Mouse (Mus musculus): ENCODE measurements around the gene Foxo6.

Foxo6 gene

DNA sequence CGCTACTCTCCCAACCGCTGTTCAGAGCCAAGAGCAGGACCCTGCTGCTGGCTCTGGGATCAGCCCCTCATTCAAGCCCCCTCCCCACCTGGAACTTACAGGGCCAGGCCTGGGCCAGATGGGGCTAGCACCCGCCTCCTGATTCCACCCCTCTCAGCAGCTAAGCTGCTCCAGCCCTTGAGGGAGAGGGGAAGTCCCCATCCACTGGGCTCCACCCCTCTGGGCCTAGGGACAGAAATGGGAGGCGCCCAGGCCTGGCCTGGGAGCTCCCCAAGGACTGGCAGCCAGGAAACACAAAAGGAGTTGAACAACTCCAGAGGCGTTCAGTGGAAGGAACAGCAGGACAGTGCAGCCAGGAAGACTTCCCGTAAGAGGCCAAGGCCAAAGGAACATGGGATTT lies 4.0 kb downstream of the Foxo6 start:
- peak; percentile 42 to 54 for DNase-seq

DNA sequence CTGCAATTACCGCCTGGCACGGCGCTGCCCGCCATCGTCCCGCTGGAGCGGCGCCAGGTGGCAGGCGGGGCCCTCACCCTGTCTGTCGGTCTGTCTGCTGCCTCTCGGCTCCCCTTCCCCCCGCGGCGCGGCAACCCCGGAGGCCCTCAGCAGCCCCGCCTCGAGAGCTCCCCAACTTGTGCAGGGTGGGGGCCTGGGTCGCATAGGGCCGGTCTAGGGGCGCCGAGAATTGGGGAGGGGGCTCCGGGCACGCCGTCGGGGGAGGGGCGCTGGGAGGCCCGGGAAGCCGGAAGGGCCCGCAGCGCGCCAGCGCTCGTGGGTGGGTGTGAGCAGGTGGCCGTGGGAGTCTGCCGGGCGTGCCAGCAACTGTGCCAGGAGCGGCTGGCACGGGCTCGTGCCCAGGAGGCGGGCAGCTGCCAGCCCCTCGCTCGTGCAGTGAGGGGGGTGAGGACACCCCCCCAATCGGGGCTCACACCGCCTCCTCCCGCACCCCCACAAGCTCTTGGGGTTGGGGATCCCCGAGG lies 4.5 kb downstream of the Foxo6 start:
- peak; percentile 49 to 65 for DNase-seq

GRCm38 (mm10) chr4:120281011-120281410 lies 6.1 kb downstream of the Foxo6 start:
- no peak for DNase-seq

DNA sequence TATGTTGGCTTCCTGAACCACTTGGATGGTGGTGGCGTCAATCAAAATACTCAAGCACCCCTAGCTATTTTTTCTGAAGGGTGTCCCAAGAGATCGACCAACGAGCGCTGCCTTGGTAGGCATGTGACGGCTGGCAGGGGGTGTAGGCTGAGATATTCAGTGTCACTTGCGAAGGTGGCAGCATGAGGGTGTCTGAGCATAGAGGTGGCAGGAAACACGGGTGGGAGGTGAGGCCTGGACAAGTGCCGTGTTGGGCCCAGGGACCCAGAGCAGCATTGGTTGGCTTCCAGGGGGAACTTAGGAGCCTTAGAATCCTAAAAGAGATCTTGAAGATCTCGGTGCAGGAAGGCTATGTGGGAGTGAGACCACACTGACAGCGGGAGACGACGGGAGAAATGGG lies 6.7 kb downstream of the Foxo6 start:
- no peak for DNase-seq

- DNase-seq = no peak
Observed at GRCm38 (mm10) chr4:120277255-120277928, 9.8 kb downstream of the Foxo6 start.

GRCm38 (mm10) chr4:120275487-120275886 lies 11.7 kb downstream of the Foxo6 start:
- DNase-seq = no peak

- DNase-seq = no peak
Observed at GRCm38 (mm10) chr4:120273594-120273993, 13.6 kb downstream of the Foxo6 start.

GRCm38 (mm10) chr4:120271886-120272580 lies 15.1 kb downstream of the Foxo6 start:
- no peak for DNase-seq

DNA sequence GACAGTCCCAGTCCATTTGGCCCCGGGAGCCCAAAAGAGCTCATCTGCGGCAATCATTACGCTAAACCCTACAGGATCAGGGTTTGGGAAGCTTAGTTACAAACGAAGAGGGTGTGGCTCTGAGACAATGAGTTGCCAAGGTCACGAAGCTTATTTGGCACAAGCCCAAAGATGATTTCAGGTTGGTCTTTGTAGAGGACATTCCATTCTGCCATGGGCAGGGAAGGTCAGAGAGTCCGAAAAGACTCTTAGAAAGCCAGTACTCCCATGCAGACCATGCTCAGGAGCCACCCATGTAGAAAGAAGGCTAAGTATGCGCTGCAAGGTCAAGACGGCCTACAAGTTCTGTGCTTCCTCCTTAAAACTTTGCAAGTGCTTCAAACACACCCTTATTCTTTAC lies 15.9 kb downstream of the Foxo6 start:
- no peak for DNase-seq

DNA sequence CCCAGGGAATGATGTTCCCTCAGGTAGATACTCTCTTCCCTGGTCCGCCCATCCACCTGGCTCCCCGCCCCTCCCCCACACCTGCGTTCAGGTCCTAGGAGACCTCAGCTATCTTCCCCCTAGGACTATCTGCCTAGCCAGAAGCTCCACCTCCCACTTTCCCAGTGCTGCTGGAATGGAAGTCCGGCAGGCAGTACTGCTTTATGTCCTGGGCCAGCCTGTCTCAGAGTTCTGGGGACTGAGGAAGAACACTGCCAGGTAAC lies 16.3 kb downstream of the Foxo6 start:
- DNase-seq = no peak

- DNase-seq = no peak
Observed at GRCm38 (mm10) chr4:120270148-120270936, 16.8 kb downstream of the Foxo6 start.

DNA sequence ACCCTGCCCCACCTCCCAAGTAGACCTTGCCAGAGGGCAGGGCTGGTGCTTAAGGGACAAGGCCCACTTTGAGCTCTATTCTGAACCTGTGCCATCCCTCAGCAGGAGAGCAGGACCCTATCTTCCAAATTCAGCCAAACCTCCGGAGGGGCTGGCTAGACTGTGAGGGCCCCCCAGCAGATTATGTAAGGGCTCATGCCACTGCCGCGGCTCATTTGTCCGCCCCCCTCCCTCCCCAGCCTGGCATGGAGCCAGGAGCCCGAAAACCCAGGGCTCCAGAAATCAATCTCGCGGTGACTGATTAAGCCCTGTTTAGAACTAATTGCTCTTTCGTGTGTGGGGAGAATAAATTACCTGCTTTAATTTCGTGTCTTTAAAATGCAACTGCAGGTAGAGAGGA lies 17.7 kb downstream of the Foxo6 start:
- no peak for DNase-seq

DNA sequence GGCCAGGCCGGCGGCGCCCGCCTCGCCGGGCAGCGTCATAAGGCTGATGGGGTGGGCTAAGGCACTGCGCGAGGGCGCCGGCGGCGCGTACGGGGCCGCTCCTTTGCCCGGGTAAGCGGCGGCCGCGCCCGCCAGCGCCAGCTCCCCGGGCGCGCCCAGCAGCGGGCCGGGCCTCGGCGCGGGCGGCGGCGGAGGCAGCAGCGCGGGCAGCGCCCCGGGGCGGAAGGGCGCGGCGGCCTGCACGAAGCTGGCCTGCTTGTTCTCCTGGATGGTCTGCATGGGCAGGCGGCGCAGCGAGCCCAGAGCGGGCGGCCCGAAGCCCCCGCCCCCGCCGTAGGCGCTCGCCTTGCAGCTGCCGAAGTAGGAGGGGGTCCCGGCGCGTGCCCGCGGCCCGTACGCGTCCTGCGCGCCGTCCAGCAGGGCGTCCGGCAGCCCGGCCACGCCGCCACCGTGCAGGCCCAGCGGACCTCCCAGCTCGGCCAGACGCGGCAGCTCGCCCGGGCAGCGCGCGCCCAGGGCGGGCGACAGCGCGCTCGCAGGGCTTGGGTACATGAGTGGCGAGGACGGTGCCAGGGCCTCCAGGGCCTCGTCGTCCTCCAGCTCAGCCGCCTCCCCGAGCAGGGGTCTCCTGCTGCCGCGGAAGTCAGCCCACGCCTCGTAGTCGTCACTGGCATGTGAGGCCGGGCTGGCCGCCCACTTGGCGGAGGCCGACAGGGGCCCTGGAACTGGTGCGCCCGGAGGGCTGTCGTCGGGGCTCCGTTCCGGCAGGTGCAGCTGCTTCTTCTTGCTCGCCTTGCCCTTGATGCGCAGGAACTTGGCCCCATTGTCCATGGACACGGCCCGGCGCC lies 18.7 kb downstream of the Foxo6 start:
- DNase-seq = no peak

GRCm38 (mm10) chr4:120267683-120268082 lies 19.5 kb downstream of the Foxo6 start:
- DNase-seq = no peak

DNA sequence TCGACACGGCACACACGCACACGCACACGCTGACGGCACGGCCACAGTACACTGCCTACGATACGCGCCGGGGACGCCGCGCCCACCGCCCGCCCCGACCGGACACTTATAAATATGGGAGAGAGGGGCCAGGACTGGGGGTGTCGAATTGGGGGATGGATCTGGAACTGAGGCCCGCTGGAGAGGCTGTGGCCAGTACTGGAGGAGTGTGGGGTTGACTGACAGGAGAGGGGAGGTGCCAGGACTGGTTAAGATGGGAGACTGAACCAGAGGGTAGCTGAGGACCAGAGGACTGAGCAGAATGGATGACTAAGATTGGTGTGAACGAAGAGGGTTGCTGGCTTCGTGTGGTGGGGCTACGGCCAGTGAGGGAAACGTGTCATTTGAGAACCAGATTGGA lies 20.0 kb downstream of the Foxo6 start:
- DNase-seq = no peak

DNA sequence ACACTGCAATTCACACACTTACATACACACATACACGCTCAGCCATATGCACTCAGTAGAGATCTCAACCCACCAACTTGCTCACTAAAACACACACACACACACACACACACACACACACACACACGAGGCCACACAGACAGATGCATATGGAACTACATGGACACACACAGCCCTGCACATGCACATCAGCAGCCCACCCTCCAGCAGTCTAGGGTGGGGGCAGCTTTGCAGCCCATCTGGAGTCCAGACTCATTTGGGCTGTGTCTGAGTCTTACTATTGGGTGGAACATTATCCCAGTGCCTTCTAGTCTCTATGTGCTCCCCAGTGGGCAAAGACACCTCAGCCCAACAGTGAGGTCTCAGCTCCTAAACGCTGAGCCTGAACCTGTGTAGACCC lies 23.0 kb downstream of the Foxo6 start:
- DNase-seq = no peak

DNA sequence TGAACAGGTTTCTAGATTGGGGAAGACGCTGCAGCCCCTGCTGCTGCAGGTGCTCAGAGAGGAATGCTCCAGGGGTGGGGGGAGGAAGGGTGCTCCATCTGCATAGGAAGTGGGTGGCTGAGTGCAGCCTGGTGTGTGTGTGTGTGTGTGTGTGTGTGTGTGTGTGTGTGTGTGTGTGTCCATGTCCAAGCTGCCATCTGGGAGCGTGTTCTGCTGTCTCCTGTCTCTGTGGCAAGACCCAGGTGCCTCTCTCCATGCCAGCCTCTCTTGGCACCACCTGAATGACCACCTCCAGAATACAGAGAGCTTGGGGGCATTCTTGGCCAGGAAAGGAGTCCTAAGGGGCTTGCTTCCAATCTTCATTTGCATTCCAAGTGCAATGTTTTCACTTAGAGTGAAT lies 24.4 kb downstream of the Foxo6 start:
- DNase-seq = no peak

- no peak for DNase-seq
Observed at GRCm38 (mm10) chr4:120262206-120262605, 24.9 kb downstream of the Foxo6 start.

DNA sequence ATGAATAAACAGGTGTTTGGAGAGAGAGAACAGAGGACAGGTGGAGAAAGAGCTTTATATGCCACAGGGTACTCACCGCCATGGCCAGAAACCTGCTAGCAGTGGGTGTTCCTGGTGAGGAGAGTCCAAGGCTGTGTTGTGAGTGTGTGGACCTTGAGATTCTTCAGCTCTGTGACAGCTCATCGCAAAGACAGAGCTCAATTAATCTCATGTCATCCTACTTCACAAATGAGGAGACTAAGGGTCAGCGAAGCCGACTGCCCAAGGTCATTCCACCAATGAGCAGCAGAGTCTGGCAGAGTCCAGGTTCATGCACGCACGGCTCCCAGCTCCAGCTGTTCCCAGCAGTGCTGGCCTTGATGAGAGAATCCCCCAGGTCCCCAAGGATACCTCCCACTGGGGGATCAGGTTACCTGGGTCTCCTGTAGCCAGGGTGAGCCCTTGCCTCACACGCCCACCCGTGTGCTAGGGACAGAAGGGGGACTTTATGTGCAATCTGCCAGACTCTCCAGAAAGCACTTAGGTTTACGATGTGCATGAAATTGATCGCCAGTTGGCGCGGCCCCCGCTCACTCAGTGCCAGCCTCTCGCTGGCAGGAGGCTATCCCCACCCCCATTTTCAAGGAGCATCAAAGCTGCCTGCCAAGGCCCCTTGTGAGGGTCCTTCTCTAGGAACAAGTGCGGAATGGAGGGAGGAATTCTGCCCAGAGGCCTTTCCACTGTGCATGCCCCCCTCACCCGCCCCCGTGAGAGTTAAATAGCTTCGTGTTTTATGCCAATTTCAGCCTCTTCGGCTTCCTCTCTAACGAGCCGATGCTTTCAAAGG lies 27.6 kb downstream of the Foxo6 start:
- DNase-seq = no peak

GRCm38 (mm10) chr4:120248800-120249261 lies 38.3 kb downstream of the Foxo6 start:
- peak in 1 of 2 experiments; percentile 31 for DNase-seq

- no peak for DNase-seq
Observed at GRCm38 (mm10) chr4:120247412-120247811, 39.7 kb downstream of the Foxo6 start.

GRCm38 (mm10) chr4:120246086-120246485 lies 41.1 kb downstream of the Foxo6 start:
- DNase-seq = no peak
